Mouse (Mus musculus) liver, postnatal 0 days (tissue): ENCODE data around the gene Fbxo36.

Experiments used
- CTCF ChIP-seq: sonication (generic); IDR thresholded peaks from 2 replicates; pipeline ENCODE4 v1.5.1; 2016; ENCODE audit warnings: antibody characterized with exemption, low read depth
- EP300 ChIP-seq: IDR thresholded peaks from 2 replicates; pipeline ENCODE4 v1.6.1; 2016; ENCODE audit warnings: antibody characterized with exemption, low read depth, mild to moderate bottlenecking

DNA sequence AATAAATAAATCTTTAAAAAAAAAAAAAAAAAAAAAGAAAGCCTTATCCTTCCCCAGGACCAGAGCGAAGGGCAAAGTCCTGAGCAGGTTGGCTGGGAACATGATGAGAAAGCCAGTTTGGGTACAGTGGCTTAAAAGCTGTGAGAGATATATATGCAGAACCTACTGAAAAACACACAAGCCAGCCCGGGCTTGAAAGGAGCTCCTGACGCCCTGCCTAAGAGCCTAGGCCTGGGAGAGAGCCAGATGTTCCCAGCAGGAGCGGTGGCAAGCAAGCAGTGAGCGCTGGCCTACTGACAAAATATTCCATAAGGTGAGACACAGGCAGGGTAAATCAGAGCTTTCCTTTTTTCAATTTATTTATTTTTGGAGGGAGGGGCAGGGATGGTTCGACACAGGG, 26.6 kb downstream of the Fbxo36 start:
- TF ChIP-seq CTCF (no peak), EP300 (no peak)
